Mouse (Mus musculus): Measurements from ENCODE around the gene Comt.

DNA sequence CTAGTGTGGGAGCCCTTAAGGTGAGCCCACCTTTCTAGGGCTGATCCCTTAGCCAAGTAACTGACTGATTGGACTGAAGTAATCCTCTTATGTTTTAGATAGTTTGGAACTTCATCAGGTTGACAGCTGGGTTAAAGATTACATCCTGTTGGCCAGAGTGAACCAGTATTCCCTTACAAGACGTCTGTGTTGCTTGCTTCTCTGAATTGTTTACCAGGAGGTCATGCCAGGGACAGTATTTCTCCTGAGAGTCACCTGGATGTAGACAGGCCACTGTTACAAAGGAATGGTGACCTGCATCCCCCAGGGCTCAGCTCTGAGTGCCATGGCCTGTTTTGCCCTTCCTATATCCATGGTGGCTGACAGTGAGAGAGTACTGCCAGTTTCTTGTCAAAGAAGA lies 48.2 kb downstream of the Comt start:
- TF ChIP-seq MAFK (IDR thresholded peaks at IDR 0.05; ENCODE audit: insufficient read depth, low read depth, low read length), result no peak
- no peak for TF ChIP-seq CHD2 (IDR thresholded peaks at IDR 0.05; ENCODE audit: low read depth, low read length)
- TF ChIP-seq HCFC1 (IDR thresholded peaks at IDR 0.05; ENCODE audit: borderline replicate concordance, insufficient read depth, low read length), result no peak
